Comparison of ENCODE assay signal across 8 mouse cellular contexts in the genomic region with DNA sequence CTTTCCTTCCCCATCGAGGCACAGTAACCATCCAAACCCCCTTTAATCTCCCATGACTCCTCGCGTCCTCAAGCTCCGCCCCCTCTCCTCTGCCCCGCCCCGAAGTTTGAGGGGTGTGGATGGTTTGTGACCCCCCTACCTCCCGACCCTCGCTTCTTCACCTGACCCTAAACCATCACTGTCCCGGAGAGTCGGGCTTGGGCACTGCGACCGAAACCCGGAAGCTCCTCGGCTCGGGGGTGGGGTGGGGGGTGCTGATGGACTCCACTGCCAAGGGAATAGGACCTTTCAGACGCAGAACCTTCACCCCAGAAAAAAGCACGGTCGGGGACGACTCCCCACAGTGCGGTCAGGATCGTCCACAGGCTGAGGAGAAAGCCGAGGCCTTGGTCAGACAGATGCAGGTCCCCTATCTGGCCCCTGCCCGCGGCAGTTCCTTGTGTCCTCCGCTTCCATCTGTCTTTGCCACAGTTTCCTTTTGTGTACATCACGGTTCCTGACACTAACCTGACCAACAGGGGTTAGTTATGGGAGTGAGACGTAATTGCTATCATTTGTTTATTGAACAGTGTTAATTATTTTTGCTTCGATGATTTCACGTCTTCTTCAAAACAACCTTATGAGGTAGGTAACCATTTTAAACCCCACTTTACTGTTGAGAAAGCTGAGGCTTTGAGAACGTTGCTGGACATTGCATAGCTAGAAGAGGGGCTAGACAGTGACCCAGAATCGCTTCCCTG. TPM values are rescaled to one million over a fixed set of nuclear protein-coding genes. Genes with fewer than 3 reads are reported as not detected.
DNase-seq lines count a peak whose midpoint lies in the region; ATAC-seq and TF ChIP-seq lines count a peak whose summit lies in the region.

No protein-coding gene starts in this region.

- H3K4me1 ChIP-seq in kidney, postnatal 0 days (replicated peaks; ENCODE audit: insufficient read depth, low read length), result peaks cover 8% of the 10 kb centered on the region
- peaks cover 17% of the 10 kb centered on the region for H3K4me1 ChIP-seq in forebrain, embryonic 13.5 days
- peaks cover 12% of the 10 kb centered on the region for H3K4me1 ChIP-seq in liver, embryonic 11.5 days (replicated peaks; ENCODE audit: control insufficient read depth, insufficient read depth, low read length)
- H3K4me1 ChIP-seq in stomach, embryonic 14.5 days (ENCODE audit: control insufficient read depth, insufficient read depth, low read length), result peaks cover 7% of the 10 kb centered on the region; the same call in 1 of the 2 replicates

- TF ChIP-seq CTCF in kidney, postnatal 0 days (IDR thresholded peaks at IDR 0.05; ENCODE audit: low read depth), result no peak

- peaks cover 9% of the 10 kb centered on the region; the same call in 1 of the 2 replicates for H3K36me3 ChIP-seq in kidney, postnatal 0 days (ENCODE audit: insufficient read depth, low read length)
- H3K36me3 ChIP-seq in forebrain, embryonic 13.5 days (ENCODE audit: poor library complexity, severe bottlenecking), result peaks cover 29% of the 10 kb centered on the region
- peaks cover 12% of the 10 kb centered on the region for H3K36me3 ChIP-seq in liver, embryonic 11.5 days (ENCODE audit: control insufficient read depth, insufficient read depth, low read length)
- peaks cover 19% of the 10 kb centered on the region for H3K36me3 ChIP-seq in stomach, embryonic 14.5 days (ENCODE audit: control insufficient read depth, insufficient read depth, low read length)

- peak overlapping the region; percentile 84 for H3K4me2 ChIP-seq in kidney, postnatal 0 days (ENCODE audit: low read length)
- peak overlapping the region; percentile 86 for H3K4me2 ChIP-seq in forebrain, embryonic 13.5 days
- H3K4me2 ChIP-seq in liver, embryonic 11.5 days, result peak overlapping the region; percentile 75
- H3K4me2 ChIP-seq in stomach, embryonic 14.5 days (replicated peaks; ENCODE audit: low read depth, low read length), result peak overlapping the region; percentile 60

- H3K9ac ChIP-seq in kidney, postnatal 0 days (ENCODE audit: low read depth, low read length), result peak overlapping the region; percentile 81
- peak overlapping the region; percentile 83 for H3K9ac ChIP-seq in forebrain, embryonic 13.5 days
- H3K9ac ChIP-seq in liver, embryonic 11.5 days (ENCODE audit: low read depth, low read length), result peak overlapping the region; percentile 68
- peak overlapping the region; percentile 57 for H3K9ac ChIP-seq in stomach, embryonic 14.5 days (replicated peaks; ENCODE audit: low read depth, low read length)

- H3K4me3 ChIP-seq in kidney, postnatal 0 days (replicated peaks; ENCODE audit: low read depth, low read length), result peak overlapping the region; percentile 73
- H3K4me3 ChIP-seq in forebrain, embryonic 13.5 days, result peak overlapping the region; percentile 73
- H3K4me3 ChIP-seq in liver, embryonic 11.5 days (ENCODE audit: low read depth, low read length), result peak overlapping the region; percentile 65
- peak overlapping the region; percentile 59 for H3K4me3 ChIP-seq in stomach, embryonic 14.5 days (ENCODE audit: low read depth, low read length)

- DNase-seq in kidney, postnatal 0 days (ENCODE audit: low spot score), result no peak
- no peak for DNase-seq in kidney, postnatal 14 days
- peak; percentile 17 for DNase-seq in T-cell, adult 2 months (ENCODE audit: low spot score)
- DNase-seq in liver, embryonic 11.5 days (ENCODE audit: low spot score), result no peak
- no peak for DNase-seq in layer of hippocampus, adult 18-20 months (ENCODE audit: low spot score in 2 of 2)
- DNase-seq in right cerebral cortex, postnatal 25 days, result no peak

- no peaks in the 10 kb centered on the region for H3K9me3 ChIP-seq in kidney, postnatal 0 days (replicated peaks; ENCODE audit: low read length)
- no peaks in the 10 kb centered on the region for H3K9me3 ChIP-seq in forebrain, embryonic 13.5 days (replicated peaks)
- H3K9me3 ChIP-seq in liver, embryonic 11.5 days (ENCODE audit: control insufficient read depth, low read length), result no peaks in the 10 kb centered on the region
- no peaks in the 10 kb centered on the region for H3K9me3 ChIP-seq in stomach, embryonic 14.5 days (ENCODE audit: control insufficient read depth, low read depth, low read length)

- no peaks in the 10 kb centered on the region for H3K27me3 ChIP-seq in kidney, postnatal 0 days (ENCODE audit: insufficient read depth, low read length)
- no peaks in the 10 kb centered on the region for H3K27me3 ChIP-seq in forebrain, embryonic 13.5 days
- no peaks in the 10 kb centered on the region for H3K27me3 ChIP-seq in liver, embryonic 11.5 days (replicated peaks; ENCODE audit: control insufficient read depth, insufficient read depth, low read length)
- H3K27me3 ChIP-seq in stomach, embryonic 14.5 days (ENCODE audit: control insufficient read depth, insufficient read depth, low read length), result no peaks in the 10 kb centered on the region

- ATAC-seq in kidney, postnatal 0 days (replicated peaks; ENCODE audit: low FRiP score, low read depth), result peak; percentile 64
- peak; percentile 67 for ATAC-seq in forebrain, embryonic 13.5 days
- peak; percentile 60 for ATAC-seq in liver, embryonic 11.5 days (replicated peaks; ENCODE audit: low FRiP score)
- ATAC-seq in stomach, embryonic 14.5 days (ENCODE audit: insufficient number of reproducible peaks, insufficient read depth, low FRiP score, low read depth), result peak; percentile 69; the same call in 1 of the 2 replicates

- WGBS in kidney, postnatal 0 days, result 3% methylated on average over 31 of the region's 31 CpGs
- WGBS in forebrain, embryonic 13.5 days, result 6% methylated on average over 31 of the region's 31 CpGs
- WGBS in liver, embryonic 11.5 days, result 3% methylated on average over 31 of the region's 31 CpGs
- 3% methylated on average over 31 of the region's 31 CpGs for WGBS in stomach, embryonic 14.5 days

- peak overlapping the region; percentile 67 for H3K27ac ChIP-seq in kidney, postnatal 0 days
- peak overlapping the region; percentile 62 for H3K27ac ChIP-seq in forebrain, embryonic 13.5 days
- peak overlapping the region; percentile 44 for H3K27ac ChIP-seq in liver, embryonic 11.5 days (ENCODE audit: low read depth, low read length)
- H3K27ac ChIP-seq in stomach, embryonic 14.5 days (ENCODE audit: low read length), result peak overlapping the region; percentile 79

RNA-seq across cellular contexts. Expression of a gene that starts 0.5 kb away (rescaled TPM):
- polyA plus RNA-seq in kidney, postnatal 0 days (2015; fragmentation: Nextera tagmentation; extraction: Ambion mirVana), result 46.1 and 49.1 TPM in 2 replicates
- polyA plus RNA-seq in forebrain, embryonic 13.5 days (2015; fragmentation: Nextera tagmentation; extraction: Ambion mirVana), result 63.2 and 69.6 TPM in 2 replicates
- 41.6 and 44.8 TPM in 2 replicates for polyA plus RNA-seq in liver, embryonic 11.5 days (2014; fragmentation: Nextera tagmentation; extraction: Ambion mirVana)
- 53.0 and 55.0 TPM in 2 replicates for polyA plus RNA-seq in stomach, embryonic 14.5 days (2014; fragmentation: Nextera tagmentation; extraction: Ambion mirVana)
- total RNA-seq in layer of hippocampus, adult 18-20 months (2021), result 10 to 100 TPM; 62.3 to 67.6 TPM

RNA-seq across cellular contexts. Expression of a gene that starts 11.2 kb away (rescaled TPM):
- polyA plus RNA-seq in kidney, postnatal 0 days (2015; fragmentation: Nextera tagmentation; extraction: Ambion mirVana), result 9.6 and 9.7 TPM in 2 replicates
- 21.8 and 22.7 TPM in 2 replicates for polyA plus RNA-seq in forebrain, embryonic 13.5 days (2015; fragmentation: Nextera tagmentation; extraction: Ambion mirVana)
- polyA plus RNA-seq in liver, embryonic 11.5 days (2014; fragmentation: Nextera tagmentation; extraction: Ambion mirVana), result 11.4 and 14.7 TPM in 2 replicates
- polyA plus RNA-seq in stomach, embryonic 14.5 days (2014; fragmentation: Nextera tagmentation; extraction: Ambion mirVana), result 18.7 and 19.0 TPM in 2 replicates
- 100 to 1,000 TPM; 168 to 171 TPM for total RNA-seq in layer of hippocampus, adult 18-20 months (2021)

RNA-seq across cellular contexts. Expression of a gene that starts 16.7 kb away (rescaled TPM):
- polyA plus RNA-seq in kidney, postnatal 0 days (2015; fragmentation: Nextera tagmentation; extraction: Ambion mirVana), result 0.09 TPM in 1 of 2 replicates, not detected in the other
- not detected in 2 replicates for polyA plus RNA-seq in forebrain, embryonic 13.5 days (2015; fragmentation: Nextera tagmentation; extraction: Ambion mirVana)
- polyA plus RNA-seq in liver, embryonic 11.5 days (2014; fragmentation: Nextera tagmentation; extraction: Ambion mirVana), result 0.05 and 0.12 TPM in 2 replicates
- polyA plus RNA-seq in stomach, embryonic 14.5 days (2014; fragmentation: Nextera tagmentation; extraction: Ambion mirVana), result not detected in 2 replicates
- 1 to 10 TPM; 2.3 to 2.9 TPM for total RNA-seq in layer of hippocampus, adult 18-20 months (2021)

RNA-seq across cellular contexts. Expression of a gene that starts 34.3 kb away (rescaled TPM):
- 75.5 and 80.8 TPM in 2 replicates for polyA plus RNA-seq in kidney, postnatal 0 days (2015; fragmentation: Nextera tagmentation; extraction: Ambion mirVana)
- polyA plus RNA-seq in forebrain, embryonic 13.5 days (2015; fragmentation: Nextera tagmentation; extraction: Ambion mirVana), result 96.1 and 98.8 TPM in 2 replicates
- 104 and 108 TPM in 2 replicates for polyA plus RNA-seq in liver, embryonic 11.5 days (2014; fragmentation: Nextera tagmentation; extraction: Ambion mirVana)
- 77.3 and 87.2 TPM in 2 replicates for polyA plus RNA-seq in stomach, embryonic 14.5 days (2014; fragmentation: Nextera tagmentation; extraction: Ambion mirVana)
- total RNA-seq in layer of hippocampus, adult 18-20 months (2021), result 100 to 1,000 TPM; 131 to 135 TPM

RNA-seq across cellular contexts. Expression of a gene that starts 36.6 kb away (rescaled TPM):
- 6.3 and 9.2 TPM in 2 replicates for polyA plus RNA-seq in kidney, postnatal 0 days (2015; fragmentation: Nextera tagmentation; extraction: Ambion mirVana)
- 11.0 and 13.7 TPM in 2 replicates for polyA plus RNA-seq in forebrain, embryonic 13.5 days (2015; fragmentation: Nextera tagmentation; extraction: Ambion mirVana)
- 28.2 and 29.4 TPM in 2 replicates for polyA plus RNA-seq in liver, embryonic 11.5 days (2014; fragmentation: Nextera tagmentation; extraction: Ambion mirVana)
- polyA plus RNA-seq in stomach, embryonic 14.5 days (2014; fragmentation: Nextera tagmentation; extraction: Ambion mirVana), result 11.4 and 11.8 TPM in 2 replicates
- total RNA-seq in layer of hippocampus, adult 18-20 months (2021), result 1 to 10 TPM in 1 of 2 experiments, under 1 TPM in 1; 0.86 to 1.8 TPM
